Mouse (Mus musculus) fat pad, adult 2 months (tissue): ENCODE results near the gene U2af2.
"Not testable (repeated sequence)": the region's sequence is repeated elsewhere in the genome, so short reads cannot be mapped to it uniquely, and the experiment has no call there.

Experiments used
- DNase-seq: peaks from one replicate; pipeline ENCODE4 v3.0.0-alpha.2; 2011; ENCODE audit warnings: low read depth, low spot score; ENCODE audit errors: extremely low read depth

U2af2 gene

GRCm38 (mm10) chr7:5073586-5073985 is 11.6 kb downstream of the U2af2 start:
- no peak for DNase-seq

- no peak for DNase-seq
Observed at GRCm38 (mm10) chr7:5074984-5075383, 13.0 kb downstream of the U2af2 start.

- DNase-seq, result no peak
Observed at GRCm38 (mm10) chr7:5076931-5077330, 15.0 kb downstream of the U2af2 start.

- DNase-seq, result not testable (repeated sequence)
Observed at GRCm38 (mm10) chr7:5079365-5080009, 17.5 kb downstream of the U2af2 start.

GRCm38 (mm10) chr7:5080010-5080751 is 18.2 kb downstream of the U2af2 start, which contains the start of gene Epn1:
TSS of gene Epn1 (plus strand) at chr7:5080235.
- no peak for DNase-seq

- DNase-seq, result no peak
Observed at GRCm38 (mm10) chr7:5080815-5081214, 18.9 kb downstream of the U2af2 start.

- DNase-seq, result no peak
Observed at GRCm38 (mm10) chr7:5081241-5081640, 19.3 kb downstream of the U2af2 start.

- no peak for DNase-seq
Observed at GRCm38 (mm10) chr7:5081939-5082338, 20.0 kb downstream of the U2af2 start.

GRCm38 (mm10) chr7:5083325-5084105 is 21.6 kb downstream of the U2af2 start:
- DNase-seq, result no peak

GRCm38 (mm10) chr7:5085512-5085911 is 23.6 kb downstream of the U2af2 start:
- no peak for DNase-seq

GRCm38 (mm10) chr7:5086921-5087440 is 25.0 kb downstream of the U2af2 start:
- no peak for DNase-seq

- DNase-seq, result no peak
Observed at GRCm38 (mm10) chr7:5087886-5088285, 25.9 kb downstream of the U2af2 start.

GRCm38 (mm10) chr7:5089853-5090252 is 27.9 kb downstream of the U2af2 start:
- DNase-seq, result no peak

GRCm38 (mm10) chr7:5091008-5091728 is 29.2 kb downstream of the U2af2 start:
- no peak for DNase-seq

- DNase-seq, result no peak
Observed at GRCm38 (mm10) chr7:5092381-5092780, 30.4 kb downstream of the U2af2 start.

GRCm38 (mm10) chr7:5092831-5093510 is 31.0 kb downstream of the U2af2 start:
- DNase-seq, result no peak

- DNase-seq, result no peak
Observed at GRCm38 (mm10) chr7:5098769-5099168, 36.8 kb downstream of the U2af2 start.

- DNase-seq, result no peak
Observed at GRCm38 (mm10) chr7:5099796-5100195, 37.9 kb downstream of the U2af2 start.

- DNase-seq, result no peak
Observed at GRCm38 (mm10) chr7:5101066-5101663, 39.2 kb downstream of the U2af2 start.

GRCm38 (mm10) chr7:5102564-5102963 is 40.6 kb downstream of the U2af2 start:
- no peak for DNase-seq
